Mouse (Mus musculus): ENCODE measurements around the gene Jpt2.
"Not testable (repeated sequence)": the region's sequence is repeated elsewhere in the genome, so short reads cannot be mapped to it uniquely, and the experiment has no call there.

Gene Jpt2

GRCm38 (mm10) chr17:24960135-24960851, at the start of gene Jpt2:
Gene Jpt2 (minus strand): TSS chr17:24960689.
- peak; percentile 99 for DNase-seq (ENCODE audit: low read depth)

GRCm38 (mm10) chr17:25007480-25007879, 47.0 kb upstream of the Jpt2 start:
- DNase-seq (ENCODE audit: low read depth), result no peak

GRCm38 (mm10) chr17:25005102-25005501, 44.6 kb upstream of the Jpt2 start:
- peak; percentile 18 for DNase-seq (ENCODE audit: low read depth)

- no peak for DNase-seq (ENCODE audit: low read depth)
These were observed 34.2 kb upstream of the Jpt2 start for GRCm38 (mm10) chr17:24994721-24995120.

- DNase-seq (ENCODE audit: low read depth), result no peak
These were observed 26.7 kb upstream of the Jpt2 start for GRCm38 (mm10) chr17:24987221-24987620.

GRCm38 (mm10) chr17:24960852-24961715, 595 bp upstream of the Jpt2 start:
- no peak for DNase-seq (ENCODE audit: low read depth)

GRCm38 (mm10) chr17:24959371-24959770, 1.1 kb downstream of the Jpt2 start:
- DNase-seq (ENCODE audit: low read depth), result peak; percentile 62

GRCm38 (mm10) chr17:24953291-24953690, 7.2 kb downstream of the Jpt2 start:
- DNase-seq (ENCODE audit: low read depth), result no peak

GRCm38 (mm10) chr17:24950671-24951070, 9.8 kb downstream of the Jpt2 start:
- DNase-seq (ENCODE audit: low read depth), result no peak

- DNase-seq (ENCODE audit: low read depth), result no peak
These were observed 12.3 kb downstream of the Jpt2 start for GRCm38 (mm10) chr17:24948204-24948603.

GRCm38 (mm10) chr17:24943589-24943988, 16.9 kb downstream of the Jpt2 start:
- not testable (repeated sequence) for DNase-seq (ENCODE audit: low read depth)

GRCm38 (mm10) chr17:24943036-24943435, 17.5 kb downstream of the Jpt2 start:
- DNase-seq (ENCODE audit: low read depth), result no peak

GRCm38 (mm10) chr17:24942453-24942852, 18.0 kb downstream of the Jpt2 start:
- DNase-seq (ENCODE audit: low read depth), result peak; percentile 59

GRCm38 (mm10) chr17:24937266-24937665, 23.2 kb downstream of the Jpt2 start:
- no peak for DNase-seq (ENCODE audit: low read depth)

- peak; percentile 95 for DNase-seq (ENCODE audit: low read depth)
These were observed 23.9 kb downstream of the Jpt2 start, which contains the start of gene Mapk8ip3 for GRCm38 (mm10) chr17:24936259-24937237. Gene Mapk8ip3 (minus strand): TSS chr17:24936977.

- DNase-seq (ENCODE audit: low read depth), result no peak
These were observed 24.8 kb downstream of the Jpt2 start for GRCm38 (mm10) chr17:24935666-24936065.

GRCm38 (mm10) chr17:24934926-24935325, 25.6 kb downstream of the Jpt2 start:
- peak; percentile 70 for DNase-seq (ENCODE audit: low read depth)

GRCm38 (mm10) chr17:24933163-24933562, 27.3 kb downstream of the Jpt2 start:
- no peak for DNase-seq (ENCODE audit: low read depth)

- DNase-seq (ENCODE audit: low read depth), result no peak
These were observed 28.1 kb downstream of the Jpt2 start for GRCm38 (mm10) chr17:24932431-24932830.

GRCm38 (mm10) chr17:24929506-24929905, 31.0 kb downstream of the Jpt2 start:
- peak; percentile 80 for DNase-seq (ENCODE audit: low read depth)

GRCm38 (mm10) chr17:24923246-24923645, 37.2 kb downstream of the Jpt2 start:
- DNase-seq (ENCODE audit: low read depth), result no peak

GRCm38 (mm10) chr17:24913984-24914383, 46.5 kb downstream of the Jpt2 start:
- DNase-seq (ENCODE audit: low read depth), result no peak

All from NIH3T3 (cell line).